Mouse (Mus musculus) ovary, postnatal 14 days (tissue): ENCODE data around the gene Hpd.

Source experiments
- DNase-seq: peaks from one replicate; pipeline ENCODE4 v3.0.0; 2022; ENCODE audit warnings: low spot score

The Hpd gene

DNA sequence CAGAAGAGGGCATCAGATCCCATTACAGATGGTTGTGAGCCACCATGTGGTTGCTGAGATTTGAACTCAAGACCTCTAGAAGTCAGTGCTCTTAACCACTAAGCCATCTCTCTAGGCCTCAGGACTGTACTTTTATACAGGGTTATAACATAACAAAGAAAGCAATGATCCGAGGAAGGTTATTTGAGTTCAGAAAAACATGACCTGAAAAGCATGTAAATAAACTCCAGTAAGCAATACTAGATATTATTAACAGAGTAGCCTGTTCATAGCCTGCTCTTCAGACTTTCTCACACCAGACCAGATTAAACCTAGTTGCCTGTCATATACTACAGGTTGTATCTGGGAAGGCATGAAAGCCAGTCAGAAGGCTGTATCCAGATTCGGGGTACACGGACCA, 4.8 kb upstream of the Hpd start:
- DNase-seq = no peak

DNA sequence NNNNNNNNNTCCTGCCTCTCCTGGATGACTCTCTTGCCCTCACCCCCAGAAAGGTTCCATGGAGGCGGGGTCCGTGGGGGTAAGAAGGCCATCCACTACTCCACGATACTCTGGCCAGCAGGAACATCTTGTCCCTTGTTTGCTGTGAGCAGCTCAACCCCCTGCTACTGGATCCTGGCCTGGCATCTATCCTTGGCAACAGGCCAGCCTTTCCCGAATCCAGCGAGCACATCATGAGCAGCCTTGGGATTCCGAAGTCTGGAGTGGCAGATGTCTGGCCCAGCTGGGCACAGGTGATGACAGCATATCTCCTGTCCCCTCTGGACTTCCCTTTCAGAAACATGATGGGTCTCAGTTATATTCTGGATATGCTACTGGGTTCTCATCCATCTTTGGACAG, 3.4 kb upstream of the Hpd start:
- no peak for DNase-seq

GRCm38 (mm10) chr5:123181536-123181935, 991 bp downstream of the Hpd start:
- no peak for DNase-seq

- no peak for DNase-seq
Measured at GRCm38 (mm10) chr5:123180390-123180789, 2.1 kb downstream of the Hpd start.

DNA sequence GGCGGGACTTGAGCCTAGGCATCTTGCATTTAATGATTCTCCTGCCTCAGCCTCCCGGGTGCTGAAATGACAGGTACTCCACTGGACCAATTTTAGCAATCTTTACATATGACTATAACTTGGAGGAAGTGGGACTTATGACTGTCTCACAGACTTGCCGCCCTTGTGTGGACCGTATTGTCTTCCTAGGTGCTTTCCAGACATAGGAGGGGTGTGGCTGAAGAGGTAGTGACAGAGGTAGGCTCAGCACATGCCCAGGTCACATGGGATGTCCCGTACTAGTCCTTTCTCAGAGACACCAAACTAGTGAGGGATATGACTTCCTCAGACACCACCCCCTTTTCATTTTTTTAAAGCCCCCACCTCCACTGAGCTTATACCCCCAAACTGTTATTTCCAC, 3.7 kb downstream of the Hpd start:
- DNase-seq = no peak

GRCm38 (mm10) chr5:123171646-123172350, 10.7 kb downstream of the Hpd start:
- peak; percentile 91 for DNase-seq

- no peak for DNase-seq
Measured at GRCm38 (mm10) chr5:123170365-123170764, 12.2 kb downstream of the Hpd start.

DNA sequence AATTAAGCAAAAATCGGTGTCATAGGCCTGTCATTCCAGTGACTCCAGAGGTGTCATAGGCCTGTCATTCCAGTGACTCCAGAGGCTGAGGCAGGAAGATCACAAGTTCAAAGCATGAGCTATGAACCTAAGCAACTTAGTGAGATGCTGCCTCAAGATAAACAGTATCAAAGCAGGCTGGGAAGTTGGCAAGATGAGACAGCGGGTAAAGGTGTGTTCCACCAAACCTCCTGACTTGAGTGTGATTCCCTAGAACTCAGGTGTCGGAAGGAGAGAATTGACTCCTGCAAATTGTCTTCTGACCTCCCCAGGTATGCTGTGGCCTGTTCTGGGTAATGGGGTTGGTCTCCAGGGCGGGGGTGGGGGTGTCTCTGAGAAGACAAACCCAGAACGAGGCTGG, 13.2 kb downstream of the Hpd start, which contains the start of gene Psmd9:
Gene Psmd9, plus strand, starts transcription at position 130 of the 400 bp plus-strand sequence.
- DNase-seq = no peak

- DNase-seq = no peak
Measured at GRCm38 (mm10) chr5:123167591-123167990, 14.9 kb downstream of the Hpd start.

- no peak for DNase-seq
Measured at GRCm38 (mm10) chr5:123166437-123166836, 16.1 kb downstream of the Hpd start.

DNA sequence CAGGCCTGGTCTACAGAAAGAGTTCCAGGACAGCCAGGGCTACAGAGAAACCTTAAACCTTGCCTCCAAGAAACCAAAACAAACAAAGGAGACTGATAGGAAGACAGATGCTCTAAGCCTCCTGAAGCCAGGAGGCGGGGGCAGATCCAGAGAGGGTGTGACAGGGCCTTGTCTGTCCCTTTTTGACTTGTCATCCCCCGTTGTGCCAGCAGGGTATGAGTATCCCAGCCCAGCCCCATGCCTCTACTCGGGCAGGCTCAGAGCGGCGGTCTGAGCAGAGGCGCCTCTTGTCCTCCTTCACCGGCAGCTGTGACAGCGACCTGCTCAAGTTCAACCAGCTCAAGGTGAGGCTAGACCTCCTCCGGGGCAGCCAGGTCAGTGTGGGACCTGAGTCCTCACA, 19.6 kb downstream of the Hpd start:
- no peak for DNase-seq

DNA sequence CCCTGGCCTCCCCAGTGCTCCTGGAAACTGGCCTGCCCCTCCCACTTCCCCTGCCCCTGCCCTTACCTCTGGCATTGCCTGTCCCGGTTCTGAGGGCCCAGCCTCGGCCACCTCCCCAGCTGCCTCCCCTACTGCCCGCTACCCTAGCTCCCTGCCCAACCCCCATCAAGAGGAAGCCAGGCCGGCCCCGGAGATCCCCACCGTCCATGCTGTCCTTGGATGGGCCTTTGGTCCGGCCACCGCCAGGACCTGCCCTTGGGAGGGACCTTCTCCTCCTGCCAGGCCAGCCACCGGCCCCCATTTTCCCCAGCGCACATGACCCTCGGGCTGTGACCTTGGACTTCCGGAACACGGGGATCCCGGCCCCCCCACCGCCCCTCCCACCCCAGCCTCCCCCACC, 22.2 kb downstream of the Hpd start:
- DNase-seq = no peak

DNA sequence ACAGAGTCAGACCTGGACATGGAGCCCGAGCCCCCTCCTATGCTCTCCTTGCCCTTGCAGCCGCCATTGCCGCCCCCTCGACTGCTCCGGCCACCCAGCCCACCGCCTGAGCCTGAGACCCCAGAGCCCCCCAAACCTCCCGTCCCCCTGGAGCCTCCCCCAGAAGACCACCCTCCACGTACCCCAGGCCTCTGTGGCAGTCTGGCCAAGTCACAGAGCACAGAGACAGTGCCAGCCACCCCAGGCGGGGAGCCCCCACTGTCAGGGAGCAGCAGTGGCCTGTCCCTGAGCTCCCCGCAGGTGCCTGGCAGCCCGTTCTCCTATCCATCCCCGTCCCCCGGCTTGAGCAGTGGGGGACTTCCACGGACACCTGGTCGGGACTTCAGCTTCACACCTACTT, 22.7 kb downstream of the Hpd start:
- no peak for DNase-seq

- no peak for DNase-seq
Measured at GRCm38 (mm10) chr5:123159446-123159845, 23.1 kb downstream of the Hpd start.

GRCm38 (mm10) chr5:123157972-123158371, 24.6 kb downstream of the Hpd start:
- no peak for DNase-seq

GRCm38 (mm10) chr5:123156763-123157162, 25.8 kb downstream of the Hpd start:
- DNase-seq = no peak

DNA sequence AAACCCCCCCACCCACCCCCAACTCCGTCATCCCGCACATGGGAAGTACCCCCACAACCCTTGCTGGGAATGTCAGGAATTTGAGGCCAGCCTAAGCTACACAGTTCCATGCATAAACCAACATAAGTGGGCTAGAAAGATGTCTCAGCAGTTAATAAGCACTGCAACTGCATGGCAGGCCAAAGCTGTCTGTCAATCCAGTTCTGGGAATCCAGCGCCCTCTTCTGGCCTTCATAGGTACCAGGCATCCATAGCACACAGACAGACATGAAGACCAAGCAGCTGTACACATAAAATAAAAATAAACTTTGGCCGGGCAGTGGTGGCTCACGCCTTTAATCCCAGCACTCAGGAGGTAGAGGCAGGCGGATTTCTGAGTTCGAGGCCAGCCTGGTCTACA, 27.1 kb downstream of the Hpd start:
- DNase-seq = no peak

GRCm38 (mm10) chr5:123152901-123153300, 29.6 kb downstream of the Hpd start:
- no peak for DNase-seq

GRCm38 (mm10) chr5:123151707-123152362, 30.7 kb downstream of the Hpd start:
- DNase-seq = no peak

DNA sequence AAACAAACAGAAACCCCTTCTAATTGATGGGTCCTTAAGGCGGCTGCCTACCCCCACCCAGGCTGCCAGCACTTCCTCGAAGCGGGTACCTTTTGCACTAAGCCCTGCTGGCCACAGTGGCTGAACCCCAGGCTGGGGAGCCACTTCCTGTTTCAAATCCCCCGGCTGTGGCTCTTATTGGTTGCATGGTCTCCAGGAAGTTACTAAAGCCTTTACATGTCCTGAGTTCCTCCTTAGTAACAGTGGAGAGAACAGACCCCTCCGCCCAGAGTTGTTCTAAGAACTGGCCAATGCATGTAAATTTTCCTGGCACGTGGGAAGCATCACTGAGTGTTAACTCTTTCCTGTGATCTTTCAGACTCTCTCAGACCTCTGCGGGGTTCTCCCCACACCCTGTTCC, 31.4 kb downstream of the Hpd start:
- no peak for DNase-seq

- DNase-seq = no peak
Measured at GRCm38 (mm10) chr5:123150641-123151040, 31.9 kb downstream of the Hpd start.

DNA sequence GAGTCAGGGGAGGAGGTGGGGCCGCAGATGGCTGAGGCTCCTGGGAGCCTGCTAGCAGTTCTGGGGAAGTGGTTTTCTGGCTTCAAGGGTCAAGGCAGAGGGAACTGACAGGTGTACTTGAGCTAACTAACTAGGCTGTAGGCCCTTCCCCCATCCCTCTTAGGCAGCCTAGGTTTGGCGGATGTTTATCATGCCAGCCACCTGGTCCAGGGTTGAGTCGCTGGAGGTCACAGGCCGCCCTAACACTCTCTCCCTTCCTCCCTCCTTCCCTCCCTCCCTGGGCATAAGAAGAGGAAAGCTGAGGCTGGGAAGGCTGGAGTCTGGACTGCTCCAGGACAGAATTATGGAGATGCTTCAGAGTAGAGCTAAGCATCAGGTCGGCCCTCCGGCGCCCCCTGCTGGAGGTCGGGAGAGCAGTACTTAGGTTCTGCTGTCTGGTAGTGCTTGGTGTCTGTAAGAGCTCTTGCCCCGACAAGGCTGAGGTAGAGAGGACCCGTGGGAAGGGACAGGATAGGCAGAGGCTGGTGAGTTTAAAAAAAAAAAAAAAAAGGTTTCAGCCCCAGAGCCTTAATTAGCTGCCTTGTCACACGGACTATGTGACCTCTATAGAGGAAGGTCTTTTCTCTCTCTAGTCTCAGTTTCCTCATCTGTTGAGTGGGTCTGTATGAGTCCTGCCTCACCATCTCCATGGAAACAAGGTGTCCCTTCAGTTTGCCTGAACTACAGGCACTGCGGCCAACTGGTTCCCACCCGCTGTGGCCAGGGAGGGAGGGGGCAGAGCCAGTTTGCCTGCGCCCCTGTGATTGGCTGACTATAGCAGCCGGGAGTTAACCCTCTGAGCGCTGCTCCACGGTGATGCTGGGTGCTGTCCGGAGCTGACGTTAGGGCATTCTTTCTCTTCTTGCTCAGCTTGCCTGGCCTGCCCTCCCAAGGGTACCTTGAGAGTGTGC, 32.8 kb downstream of the Hpd start:
- peak; percentile 89 for DNase-seq
